Mouse (Mus musculus) lung, adult 2 months (tissue): ENCODE measurements around the gene Pih1d2. TPM values are rescaled to one million over a fixed set of nuclear protein-coding genes. Genes with fewer than 3 reads are reported as not detected.
"Not testable (repeated sequence)": the region's sequence is repeated elsewhere in the genome, so short reads cannot be mapped to it uniquely, and the experiment has no call there.

Source experiments
- DNase-seq: peaks from one replicate; pipeline ENCODE4 v3.0.0; 2022
- H3K4me1 ChIP-seq: fragments of 200-500 bp; 2 replicates; pipeline ENCODE4 v1.6.1; 2011; ENCODE audit warnings: low read length; ENCODE audit not compliant: control insufficient read depth, insufficient read depth
- H3K4me3 ChIP-seq: fragments of 200-500 bp; replicated peaks from 2 replicates; pipeline ENCODE3; 2011; ENCODE audit warnings: low read depth, mild to moderate bottlenecking, control low read depth, low read length; ENCODE audit errors: extremely low read depth
- CTCF ChIP-seq: fragments of 200-500 bp; IDR thresholded peaks from 2 replicates; pipeline ENCODE4 v1.5.1; 2011; ENCODE audit warnings: mild to moderate bottlenecking, low read length, control low read depth; ENCODE audit not compliant: insufficient read depth
- POLR2A ChIP-seq: fragments of 200-500 bp; IDR thresholded peaks from 2 replicates; pipeline ENCODE4 v1.6.1; 2011; ENCODE audit warnings: low read depth, mild to moderate bottlenecking, control low read depth, low read length, borderline replicate concordance; ENCODE audit errors: extremely low read depth
- whole genome bisulfite sequencing: fragments of 180-500 bp; shearing (Covaris S2); methylation state at CpG from one replicate; pipeline ENCODE4 v1.1.7; 2018; 5-methylcytosine and 5-hydroxymethylcytosine counted together
- polyA plus RNA-seq: library from polyadenylated mRNA; depleted of rRNA; stranded (reverse); fragments of >200 nt; gene quantifications from 2 replicates; pipeline ENCODE4 v1.2.3, GENCODE M21; 2012

Pih1d2 gene
- polyA plus RNA-seq, 1 experiment: 2.7 TPM

- 83% methylated on average over 4 of the region's 4 CpGs for WGBS
- no peak overlapping the region for H3K4me3 ChIP-seq
Observed at GRCm38 (mm10) chr9:50612115-50612514, 5.0 kb upstream of the Pih1d2 start.

GRCm38 (mm10) chr9:50616161-50616560, 960 bp upstream of the Pih1d2 start:
- no peak for TF ChIP-seq POLR2A
- TF ChIP-seq CTCF: no peak
- H3K4me1 ChIP-seq: peaks cover 2% of the 10 kb centered on the region
- 31% methylated on average over 11 of the region's 11 CpGs for WGBS
- DNase-seq: no peak
- peak overlapping the region; percentile 84 for H3K4me3 ChIP-seq

More at GRCm38 (mm10) chr9:50612115-50612514, 5.0 kb upstream of the Pih1d2 start:
- H3K4me1 ChIP-seq: peaks cover 2% of the 10 kb centered on the region
- no peak for TF ChIP-seq POLR2A
- no peak for TF ChIP-seq CTCF
- DNase-seq: no peak

GRCm38 (mm10) chr9:50617794-50618330, 741 bp downstream of the Pih1d2 start:
- no peak for DNase-seq
- WGBS: 57% methylated on average over 9 of the region's 9 CpGs
- H3K4me1 ChIP-seq: peaks cover 2% of the 10 kb centered on the region
- H3K4me3 ChIP-seq: no peak overlapping the region
- TF ChIP-seq POLR2A: no peak
- TF ChIP-seq CTCF: no peak

GRCm38 (mm10) chr9:50630903-50631302, 13.8 kb downstream of the Pih1d2 start:
- not testable (repeated sequence) for DNase-seq, H3K4me1 ChIP-seq, H3K4me3 ChIP-seq
- 97% methylated on average over 6 of the region's 8 CpGs for WGBS

- 86% methylated on average over 6 of the region's 6 CpGs for WGBS
- no peak for DNase-seq
- H3K4me1 ChIP-seq: no peaks in the 10 kb centered on the region
- no peak overlapping the region for H3K4me3 ChIP-seq
- TF ChIP-seq POLR2A (no peak), CTCF (no peak)
Observed at GRCm38 (mm10) chr9:50632016-50632688, 15.0 kb downstream of the Pih1d2 start.

- DNase-seq: no peak
- TF ChIP-seq POLR2A (no peak), CTCF (no peak)
- 59% methylated on average over 2 of the region's 2 CpGs for WGBS
Observed at GRCm38 (mm10) chr9:50633059-50633458, 15.9 kb downstream of the Pih1d2 start.

GRCm38 (mm10) chr9:50634270-50634669, 17.1 kb downstream of the Pih1d2 start:
- Histone ChIP-seq H3K4me1 (no peaks in the 10 kb centered on the region), H3K4me3 (no peak overlapping the region)
- TF ChIP-seq CTCF (no peak), POLR2A (no peak)
- 94% methylated on average over 11 of the region's 11 CpGs for WGBS
- DNase-seq: no peak

More at GRCm38 (mm10) chr9:50633059-50633458, 15.9 kb downstream of the Pih1d2 start:
- Histone ChIP-seq H3K4me1 (no peaks in the 10 kb centered on the region), H3K4me3 (no peak overlapping the region)

- WGBS: 76% methylated on average over 10 of the region's 10 CpGs
- no peak for TF ChIP-seq POLR2A
- no peak for TF ChIP-seq CTCF
- Histone ChIP-seq H3K4me3 (no peak overlapping the region), H3K4me1 (no peaks in the 10 kb centered on the region)
- DNase-seq: no peak
Observed at GRCm38 (mm10) chr9:50646826-50647370, 29.8 kb downstream of the Pih1d2 start.

GRCm38 (mm10) chr9:50650503-50650902, 33.4 kb downstream of the Pih1d2 start:
- 96% methylated on average over 10 of the region's 10 CpGs for WGBS
- TF ChIP-seq POLR2A (no peak), CTCF (no peak)
- no peaks in the 10 kb centered on the region for H3K4me1 ChIP-seq
- no peak overlapping the region for H3K4me3 ChIP-seq
- no peak for DNase-seq

- H3K4me3 ChIP-seq: no peak overlapping the region
- no peak for DNase-seq
- TF ChIP-seq CTCF (no peak), POLR2A (no peak)
- WGBS: 19% methylated on average over 5 of the region's 5 CpGs
- H3K4me1 ChIP-seq: peaks cover 4% of the 10 kb centered on the region; the same call in 1 of the 2 replicates
Observed at GRCm38 (mm10) chr9:50658391-50658790, 41.3 kb downstream of the Pih1d2 start.
